Mouse (Mus musculus) MEL (cell line): ENCODE data around the gene Zfp462.

Experiments
- CHD1 ChIP-seq: IDR thresholded peaks from 2 replicates; pipeline ENCODE4 v1.6.1; 2012; ENCODE audit warnings: low read depth, mild to moderate bottlenecking, inconsistent platforms, low read length, improper control_type of control experiment
- CTCF ChIP-seq, 3 experiments: IDR thresholded peaks in 2 of 3; conservative IDR thresholded peaks in 1 of 3; 2 replicates each; pipeline ENCODE4 v1.5.1; 2011 to 2012; ENCODE audit warnings: low read length in 3 of 3, low read depth in 2 of 3, mild to moderate bottlenecking in 2 of 3, improper control_type of control experiment in 1 of 3, inconsistent platforms in 1 of 3, mixed read lengths in 1 of 3, moderate library complexity in 1 of 3; ENCODE audit not compliant: control insufficient read depth in 1 of 3, insufficient read depth in 1 of 3, poor library complexity in 1 of 3, severe bottlenecking in 1 of 3
- E2F4 ChIP-seq: IDR thresholded peaks from 2 replicates; pipeline ENCODE4 v1.6.1; 2011; ENCODE audit warnings: low read depth, low read length, improper control_type of control experiment, borderline replicate concordance
- EP300 ChIP-seq, 2 experiments: IDR thresholded peaks; 2 replicates each; pipeline ENCODE4 v1.6.1; 2011; ENCODE audit warnings: improper control_type of control experiment in 2 of 2, low read length in 2 of 2, low read depth in 1 of 2, mild to moderate bottlenecking in 1 of 2
- KAT2A ChIP-seq: conservative IDR thresholded peaks from 2 replicates; pipeline ENCODE4 v1.6.1; 2012; ENCODE audit warnings: low read depth, low read length, improper control_type of control experiment, inconsistent platforms
- MAX ChIP-seq: IDR thresholded peaks from 2 replicates; pipeline ENCODE4 v1.6.1; 2011; ENCODE audit warnings: low read length, improper control_type of control experiment
- POLR2A ChIP-seq, 2 experiments: IDR thresholded peaks; 2 replicates each; pipeline ENCODE4 v1.6.1; 2011 to 2012; ENCODE audit warnings: low read length in 2 of 2, mild to moderate bottlenecking in 2 of 2, control low read depth in 1 of 2, improper control_type of control experiment in 1 of 2, low read depth in 1 of 2, moderate library complexity in 1 of 2; ENCODE audit not compliant: control insufficient read depth in 1 of 2, insufficient read depth in 1 of 2, poor library complexity in 1 of 2
- POLR2AphosphoS2 ChIP-seq: IDR thresholded peaks from 2 replicates; pipeline ENCODE4 v1.6.1; 2011; ENCODE audit warnings: low read length, improper control_type of control experiment
- POLR2AphosphoS5 ChIP-seq: IDR thresholded peaks from 2 replicates; pipeline ENCODE4 v1.6.1; 2012; ENCODE audit warnings: low read depth, borderline replicate concordance, mild to moderate bottlenecking, inconsistent platforms, low read length, moderate library complexity, mixed read lengths
- SIN3A ChIP-seq: IDR thresholded peaks from 2 replicates; pipeline ENCODE4 v1.6.1; 2012; ENCODE audit warnings: low read length, improper control_type of control experiment, inconsistent platforms
- SMC3 ChIP-seq: IDR thresholded peaks from 2 replicates; pipeline ENCODE4 v1.6.1; 2011; ENCODE audit warnings: low read depth, low read length, improper control_type of control experiment
- TBP ChIP-seq: IDR thresholded peaks from 2 replicates; pipeline ENCODE4 v1.8.0; 2011; ENCODE audit warnings: low read depth, low read length, improper control_type of control experiment
- USF1 ChIP-seq: IDR thresholded peaks from 2 replicates; pipeline ENCODE4 v1.6.1; 2014; ENCODE audit warnings: low read depth, mild to moderate bottlenecking, inconsistent platforms, low read length, improper control_type of control experiment, moderate library complexity
- ZKSCAN1 ChIP-seq: IDR thresholded peaks from 2 replicates; pipeline ENCODE4 v1.6.1; 2012; ENCODE audit warnings: low read depth, mild to moderate bottlenecking, inconsistent platforms, low read length, improper control_type of control experiment, moderate library complexity

- TF ChIP-seq CTCF (IDR thresholded peaks at IDR 0.05 in 2 of 3, conservative IDR thresholded peaks at IDR 0.05 in 1 of 3; ENCODE audit: control insufficient read depth in 1 of 3, insufficient read depth in 1 of 3, low read depth in 2 of 3, low read length in 3 of 3, poor library complexity in 1 of 3, severe bottlenecking in 1 of 3) (no peak), TBP (no peak), POLR2AphosphoS5 (no peak), POLR2A (IDR thresholded peaks at IDR 0.05; ENCODE audit: control insufficient read depth in 1 of 2, insufficient read depth in 1 of 2, low read depth in 1 of 2, low read length in 2 of 2, poor library complexity in 1 of 2) (no peak), E2F4 (no peak), MAX (no peak), CHD1 (no peak), POLR2AphosphoS2 (no peak), USF1 (no peak), EP300 (IDR thresholded peaks at IDR 0.05; ENCODE audit: low read depth in 1 of 2, low read length in 2 of 2) (no peak), SMC3 (no peak), SIN3A (no peak), KAT2A (no peak), ZKSCAN1 (no peak)
These were observed 70.7 kb downstream of the Zfp462 start for GRCm38 (mm10) chr4:55015517-55015916.
